ENCODE assay signal across 9 mouse cellular contexts in genomic region chr8:126668657-126669025, GRCm38 (mm10).
DNase-seq lines count a peak whose midpoint lies in the region; ATAC-seq and TF ChIP-seq lines count a peak whose summit lies in the region.
"Had no signal": no experiment of that assay in that cellular context is flagged by ENCODE, and none has a peak within 500 bp of the region (broad histone marks: within the 10 kb centered on the region; RNA-seq: fewer than 3 reads in every experiment).

No protein-coding gene starts in this region.

- no peak for ATAC-seq in hindbrain, embryonic 16.5 days
- ATAC-seq in stomach, postnatal 0 days (ENCODE audit: low FRiP score, low TSS enrichment): no peak

- no peaks in the 10 kb centered on the region for H3K9me3 ChIP-seq in heart, embryonic 10.5 days
- no peaks in the 10 kb centered on the region for H3K9me3 ChIP-seq in hindbrain, embryonic 16.5 days (ENCODE audit: control insufficient read depth, low read length)
- H3K9me3 ChIP-seq in stomach, postnatal 0 days (ENCODE audit: control insufficient read depth, low read length): no peaks in the 10 kb centered on the region

- TF ChIP-seq EP300 in stomach, postnatal 0 days (optimal IDR thresholded peaks at IDR 0.05): no peak

- H3K4me2 ChIP-seq in hindbrain, embryonic 16.5 days (ENCODE audit: low read length): no peak overlapping the region
- H3K4me2 ChIP-seq in stomach, postnatal 0 days (replicated peaks; ENCODE audit: low read depth): no peak overlapping the region

- H3K36me3 ChIP-seq in heart, embryonic 10.5 days: no peaks in the 10 kb centered on the region
- H3K36me3 ChIP-seq in testis, adult 2 months (ENCODE audit: control insufficient read depth, insufficient read depth, low read length): no peaks in the 10 kb centered on the region
- no peaks in the 10 kb centered on the region for H3K36me3 ChIP-seq in hindbrain, embryonic 16.5 days (ENCODE audit: control insufficient read depth, insufficient read depth, low read length)
- no peaks in the 10 kb centered on the region for H3K36me3 ChIP-seq in stomach, postnatal 0 days (ENCODE audit: control insufficient read depth, insufficient read depth, low read length)

- no peak for TF ChIP-seq POLR2A in testis, adult 2 months (IDR thresholded peaks at IDR 0.05; ENCODE audit: control insufficient read depth, low read depth, low read length)

- no peak overlapping the region for H3K4me3 ChIP-seq in heart, embryonic 10.5 days
- H3K4me3 ChIP-seq in testis, adult 2 months (ENCODE audit: control insufficient read depth, low read depth, low read length): no peak overlapping the region
- H3K4me3 ChIP-seq in hindbrain, embryonic 16.5 days (ENCODE audit: low read length): no peak overlapping the region
- H3K4me3 ChIP-seq in stomach, postnatal 0 days (ENCODE audit: low read depth, low read length): no peak overlapping the region

- H3K27me3 ChIP-seq in heart, embryonic 10.5 days (ENCODE audit: insufficient read depth, poor library complexity, severe bottlenecking): no peaks in the 10 kb centered on the region
- no peaks in the 10 kb centered on the region for H3K27me3 ChIP-seq in testis, adult 2 months (ENCODE audit: control insufficient read depth, insufficient read depth, low read length)
- no peaks in the 10 kb centered on the region for H3K27me3 ChIP-seq in hindbrain, embryonic 16.5 days (replicated peaks; ENCODE audit: control insufficient read depth, insufficient read depth, low read length)
- H3K27me3 ChIP-seq in stomach, postnatal 0 days (ENCODE audit: control insufficient read depth, insufficient read depth, low read length): no peaks in the 10 kb centered on the region
- H3K27me3 ChIP-seq: CH12.LX had no signal

- peak overlapping the region; percentile 97 for H3K27ac ChIP-seq in heart, embryonic 10.5 days
- peak overlapping the region; percentile 74 for H3K27ac ChIP-seq in testis, adult 2 months (ENCODE audit: control insufficient read depth, insufficient read depth, low read depth, low read length)
- peak overlapping the region; percentile 95 for H3K27ac ChIP-seq in hindbrain, embryonic 16.5 days (ENCODE audit: low read depth, low read length)
- peak overlapping the region; percentile 94 for H3K27ac ChIP-seq in stomach, postnatal 0 days (replicated peaks)

- TF ChIP-seq CTCF in testis, adult 2 months (IDR thresholded peaks at IDR 0.05; ENCODE audit: control insufficient read depth, insufficient read depth, insufficient replicate concordance, low read depth, low read length): no peak
- no peak for TF ChIP-seq CTCF in stomach, postnatal 0 days (IDR thresholded peaks at IDR 0.05; ENCODE audit: low read depth)

- WGBS in heart, embryonic 10.5 days: 70% methylated on average over 5 of the region's 5 CpGs
- WGBS in hindbrain, embryonic 16.5 days: 67% methylated on average over 5 of the region's 5 CpGs
- WGBS in stomach, postnatal 0 days: 37% methylated on average over 5 of the region's 5 CpGs

- peaks cover 62% of the 10 kb centered on the region for H3K4me1 ChIP-seq in heart, embryonic 10.5 days
- peaks cover 9% of the 10 kb centered on the region for H3K4me1 ChIP-seq in testis, adult 2 months (ENCODE audit: control insufficient read depth, insufficient read depth, low read length)
- H3K4me1 ChIP-seq in hindbrain, embryonic 16.5 days (ENCODE audit: control insufficient read depth, insufficient read depth, low read depth, low read length): peaks cover 50% of the 10 kb centered on the region
- peaks cover 21% of the 10 kb centered on the region for H3K4me1 ChIP-seq in stomach, postnatal 0 days (replicated peaks; ENCODE audit: control insufficient read depth, insufficient read depth)

- no peak overlapping the region for H3K9ac ChIP-seq in hindbrain, embryonic 16.5 days (ENCODE audit: low read depth, low read length)
- H3K9ac ChIP-seq in stomach, postnatal 0 days (ENCODE audit: low read length): no peak overlapping the region

- DNase-seq in heart, embryonic 10.5 days (ENCODE audit: low spot score): no peak
- no peak for DNase-seq in heart, adult 9 months (ENCODE audit: low spot score in 2 of 2)
- DNase-seq in testis, postnatal 14 days (ENCODE audit: low spot score): no peak
- no peak for DNase-seq in stomach, postnatal 0 days (ENCODE audit: low spot score)
- no peak for DNase-seq in frontal cortex, adult 2 months (ENCODE audit: extremely low spot score in 1 of 2, low spot score in 1 of 2)
- no peak for DNase-seq in adipocyte (ENCODE audit: low spot score)
